Mouse (Mus musculus): ENCODE results near the gene Rag2.

DNA sequence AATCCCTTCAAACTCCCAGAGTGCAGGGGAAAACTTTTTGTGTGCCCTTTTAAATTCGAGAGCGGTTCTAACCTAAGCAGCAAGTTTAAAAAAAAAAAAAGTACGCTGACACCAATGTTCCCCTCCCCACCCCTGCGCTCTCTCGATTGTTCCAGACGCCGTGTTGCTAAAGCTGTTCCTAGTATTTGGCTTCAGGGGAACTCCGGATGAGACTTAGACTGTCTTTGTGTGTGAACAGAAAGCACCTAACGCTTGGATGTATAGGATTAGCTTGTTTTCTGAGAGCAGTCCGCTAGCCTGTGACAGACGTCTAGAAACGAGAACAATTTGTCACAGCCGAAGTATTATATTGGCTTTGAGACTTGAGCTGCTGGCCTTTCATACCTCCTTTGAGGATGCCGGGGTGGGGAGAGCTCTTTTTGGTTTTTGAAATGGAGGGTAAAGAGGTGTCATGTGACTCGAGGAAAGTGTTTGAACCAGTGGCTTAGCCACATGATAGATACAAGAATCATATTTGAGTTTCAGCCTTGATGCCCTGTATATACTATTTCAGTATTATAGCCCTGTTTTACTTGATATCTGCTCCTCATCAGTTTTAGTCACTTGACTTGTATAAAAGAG is 54.8 kb downstream of the Rag2 start:
- no peak for TF ChIP-seq POLR2A (IDR thresholded peaks at IDR 0.05; ENCODE audit: insufficient read depth, low read depth, low read length)
- no peak for TF ChIP-seq CTCF (IDR thresholded peaks at IDR 0.05; ENCODE audit: insufficient read depth, low read depth, low read length)
